Mouse (Mus musculus) gastrocnemius, adult 2 months (tissue): ENCODE results near the gene Zfp319. TPM values are rescaled to one million over a fixed set of nuclear protein-coding genes. Genes with fewer than 3 reads are reported as not detected.
A peak's percentile ranks its signal among the peaks of the same experiment; 100 is the strongest.

Experiments used
- DNase-seq: peaks from one replicate; pipeline ENCODE4 v3.0.0; 2022
- H3K27ac ChIP-seq: fragments of 200-600 bp; 2 replicates; pipeline ENCODE4 v1.8.1; 2022; ENCODE audit warnings: mild to moderate bottlenecking
- H3K4me3 ChIP-seq: fragments of 200-600 bp; 2 replicates; pipeline ENCODE4 v1.8.1; 2022; ENCODE audit warnings: mild to moderate bottlenecking, moderate library complexity
- CTCF ChIP-seq: fragments of 200-600 bp; IDR thresholded peaks from 2 replicates; pipeline ENCODE4 v1.8.1; 2022; ENCODE audit warnings: antibody characterized with exemption, mild to moderate bottlenecking, moderate library complexity
- intact Hi-C: fragments of 180-260 bp; cut with DNase I; formaldehyde crosslinking; loops from one replicate; pipeline ENCODE4 v1.15.1; 2025
- total RNA-seq, 2 experiments: library from RNA; stranded (reverse); gene quantifications; 2 replicates each; pipeline ENCODE4 v1.2.3; 2021

Gene Zfp319
- total RNA-seq, 2 experiments from 2014 or later: 3.3 to 4.4 TPM

- no peak overlapping the region for H3K4me3 ChIP-seq
- H3K27ac ChIP-seq: 0 out of 2 replicates have a peak overlapping the region, but pooled peaks have one; percentile 35
- TF ChIP-seq CTCF: no peak
- intact Hi-C loops: no loop called here
- DNase-seq: no peak
These were observed 29.2 kb upstream of the Zfp319 start for GRCm38 (mm10) chr8:95361016-95361341.

GRCm38 (mm10) chr8:95360181-95361015 lies 28.6 kb upstream of the Zfp319 start:
- intact Hi-C loops: no loop called here
- H3K4me3 ChIP-seq: no peak overlapping the region
- H3K27ac ChIP-seq: peak overlapping the region; percentile 65
- DNase-seq: peak; percentile 57
- TF ChIP-seq CTCF: no peak

- no peak for TF ChIP-seq CTCF
- DNase-seq: peak; percentile 71
- intact Hi-C loops: no loop called here
- H3K27ac ChIP-seq: peak overlapping the region; percentile 65
- H3K4me3 ChIP-seq: no peak overlapping the region; the same call in 1 of the 2 replicates
These were observed 27.0 kb upstream of the Zfp319 start for GRCm38 (mm10) chr8:95358550-95359411.

- intact Hi-C loops: loop anchor here (2.0 kb wide), 1 partner anchor 22 kb away; no protein-coding TSS in a partner anchor
- Histone ChIP-seq H3K4me3 (peak overlapping the region; percentile 78), H3K27ac (peak overlapping the region; percentile 16)
- no peak for TF ChIP-seq CTCF
- DNase-seq: no peak
These were observed 22.9 kb upstream of the Zfp319 start for GRCm38 (mm10) chr8:95354606-95355005.

GRCm38 (mm10) chr8:95352871-95353866 lies 21.4 kb upstream of the Zfp319 start:
- peak; percentile 65 for DNase-seq
- intact Hi-C loops: no loop called here
- H3K27ac ChIP-seq: peak overlapping the region; percentile 94
- H3K4me3 ChIP-seq: peak overlapping the region; percentile 78
- peak; percentile 6; the same call in 1 of the 2 replicates for TF ChIP-seq CTCF

GRCm38 (mm10) chr8:95352151-95352870 lies 20.6 kb upstream of the Zfp319 start, which contains the start of gene Mmp15:
Gene Mmp15 (plus strand): TSS chr8:95352268.
- intact Hi-C loops: no loop called here
- H3K27ac ChIP-seq: peak within 1 kb of the TSS; percentile 94
- peak; percentile 91 for DNase-seq
- TF ChIP-seq CTCF: peak; percentile 13; the same call in 1 of the 2 replicates
- H3K4me3 ChIP-seq: peak within 1 kb of the TSS; percentile 78

GRCm38 (mm10) chr8:95351461-95351860 lies 19.7 kb upstream of the Zfp319 start:
- Histone ChIP-seq H3K27ac (peak overlapping the region; percentile 94), H3K4me3 (peak overlapping the region; percentile 78)
- TF ChIP-seq CTCF: peak; percentile 54
- intact Hi-C loops: no loop called here
- DNase-seq: no peak

- Histone ChIP-seq H3K4me3 (peak overlapping the region; percentile 47), H3K27ac (peak overlapping the region; percentile 71)
- intact Hi-C loops: loop anchor here (5.0 kb wide), 2 partner anchors 138 to 348 kb away; no protein-coding TSS in a partner anchor
- peak; percentile 88 for DNase-seq
- TF ChIP-seq CTCF: peak; percentile 21; the same call in 1 of the 2 replicates
These were observed 17.3 kb upstream of the Zfp319 start for GRCm38 (mm10) chr8:95348811-95349630.

- Histone ChIP-seq H3K27ac (peak overlapping the region; percentile 71), H3K4me3 (no peak overlapping the region)
- DNase-seq: no peak
- intact Hi-C loops: loop anchor here (5.0 kb wide), 2 partner anchors 139 to 349 kb away; no protein-coding TSS in a partner anchor
- TF ChIP-seq CTCF: no peak
These were observed 16.6 kb upstream of the Zfp319 start for GRCm38 (mm10) chr8:95348356-95348755.
